Mouse (Mus musculus) brown adipose tissue, adult 24 weeks (tissue): Measurements from ENCODE around the gene Ak4. TPM values are rescaled to one million over a fixed set of nuclear protein-coding genes. Genes with fewer than 3 reads are reported as not detected.

Experiments
- H3K27ac ChIP-seq: fragments of 200-500 bp; replicated peaks from 2 replicates; pipeline ENCODE4 v1.5.1; 2012; ENCODE audit warnings: low read depth, mild to moderate bottlenecking, low read length
- H3K4me1 ChIP-seq: fragments of 200-500 bp; 2 replicates; pipeline ENCODE4 v1.6.1; 2012; ENCODE audit warnings: low read length, mixed read lengths; ENCODE audit not compliant: control insufficient read depth, insufficient read depth, insufficient read length
- H3K4me3 ChIP-seq: fragments of 200-500 bp; 2 replicates; pipeline ENCODE4 v1.5.1; 2012; ENCODE audit warnings: low read depth, mild to moderate bottlenecking, low read length, moderate library complexity; ENCODE audit not compliant: insufficient read depth
- polyA plus RNA-seq: library from polyadenylated mRNA; stranded (reverse); fragments of >200 nt; gene quantifications from 2 replicates; pipeline ENCODE4 v1.2.4, GENCODE M21; 2012; ENCODE audit not compliant: missing spikeins, insufficient read depth, insufficient read length

The Ak4 gene
- polyA plus RNA-seq, 1 experiment: 2.4 TPM

DNA sequence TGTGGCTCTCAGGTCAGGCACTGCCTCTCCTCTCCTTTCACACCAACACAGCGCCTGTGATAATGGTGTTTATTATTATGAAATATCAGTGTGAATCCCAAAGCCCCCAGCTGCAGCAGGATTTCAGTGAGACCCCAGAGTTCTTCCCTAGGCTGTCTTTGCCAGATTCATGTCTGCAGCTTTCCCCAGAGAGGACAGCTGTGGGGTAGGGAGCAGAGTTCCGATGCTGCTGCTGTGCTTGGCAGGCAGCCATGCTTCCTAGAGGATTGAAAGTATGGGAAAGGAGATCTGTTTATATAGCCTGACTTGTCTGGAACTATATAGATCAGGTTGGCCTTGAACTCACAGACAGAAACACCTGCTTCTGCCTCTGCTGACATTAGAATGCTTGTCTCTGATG lies 43.0 kb downstream of the Ak4 start:
- Histone ChIP-seq H3K4me1 (no peaks in the 10 kb centered on the region), H3K4me3 (no peak overlapping the region), H3K27ac (no peak overlapping the region)

- H3K4me3 ChIP-seq: no peak overlapping the region
- no peaks in the 10 kb centered on the region for H3K4me1 ChIP-seq
- no peak overlapping the region for H3K27ac ChIP-seq
These were observed 47.2 kb downstream of the Ak4 start for GRCm38 (mm10) chr4:101466264-101466663.

GRCm38 (mm10) chr4:101469242-101469641 lies 50.2 kb downstream of the Ak4 start:
- H3K4me1 ChIP-seq: no peaks in the 10 kb centered on the region
- no peak overlapping the region for H3K4me3 ChIP-seq
- no peak overlapping the region for H3K27ac ChIP-seq

GRCm38 (mm10) chr4:101470543-101470942 lies 51.5 kb downstream of the Ak4 start:
- Histone ChIP-seq H3K4me3 (no peak overlapping the region), H3K4me1 (no peaks in the 10 kb centered on the region), H3K27ac (no peak overlapping the region)

DNA sequence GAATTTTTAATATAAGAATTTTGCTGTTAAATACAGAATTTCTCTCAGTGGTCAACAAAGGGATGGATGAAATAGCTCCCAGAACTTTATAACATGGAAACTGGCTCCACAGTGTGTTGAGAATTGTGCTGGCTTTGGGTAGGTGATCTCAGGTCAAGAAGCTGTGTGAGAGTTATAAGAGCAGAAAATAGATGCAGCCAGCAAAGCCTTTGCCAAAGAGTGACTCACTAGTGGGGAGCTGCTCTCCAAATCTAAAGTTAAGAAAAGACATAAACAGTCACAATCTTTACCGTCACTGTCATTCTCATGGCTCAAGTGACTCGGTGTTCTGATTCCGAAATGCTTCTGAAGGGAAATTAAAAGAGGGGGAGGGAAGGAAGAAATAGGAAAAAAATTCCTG lies 53.7 kb downstream of the Ak4 start:
- no peak overlapping the region for H3K4me3 ChIP-seq
- no peak overlapping the region for H3K27ac ChIP-seq
- no peaks in the 10 kb centered on the region for H3K4me1 ChIP-seq

DNA sequence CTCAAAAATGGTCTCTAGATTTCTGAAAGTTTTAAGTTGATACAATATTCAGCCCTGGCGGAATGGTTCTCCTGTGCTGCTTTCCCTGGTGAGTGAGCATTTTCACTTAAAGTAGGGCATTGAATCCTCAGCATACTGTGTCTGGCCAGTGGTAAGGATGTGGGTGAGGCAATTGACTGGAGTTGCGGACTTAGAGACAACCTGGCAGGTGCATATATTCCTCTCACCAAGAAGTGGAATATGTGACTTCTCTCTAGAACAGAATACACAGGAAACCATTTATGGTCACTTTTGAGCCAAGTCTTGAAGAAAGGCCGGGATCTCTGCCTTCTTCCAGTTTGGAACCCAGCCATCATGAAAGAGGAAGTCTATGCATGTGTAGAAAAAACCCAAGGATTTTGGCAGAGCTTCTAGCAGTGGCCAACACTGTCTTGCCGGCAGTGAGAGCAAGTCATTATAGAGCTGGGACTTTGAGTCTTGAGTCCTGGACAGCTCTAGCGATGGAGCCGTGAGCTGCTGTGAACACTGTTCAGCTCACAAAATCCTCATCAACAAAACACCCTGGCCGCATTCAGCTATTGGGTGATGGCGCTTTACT lies 71.3 kb downstream of the Ak4 start:
- H3K4me1 ChIP-seq: no peaks in the 10 kb centered on the region
- H3K4me3 ChIP-seq: no peak overlapping the region
- H3K27ac ChIP-seq: no peak overlapping the region

GRCm38 (mm10) chr4:101491704-101492103 lies 72.6 kb downstream of the Ak4 start:
- H3K4me3 ChIP-seq: no peak overlapping the region
- no peaks in the 10 kb centered on the region; the same call in 1 of the 2 replicates for H3K4me1 ChIP-seq
- H3K27ac ChIP-seq: no peak overlapping the region

DNA sequence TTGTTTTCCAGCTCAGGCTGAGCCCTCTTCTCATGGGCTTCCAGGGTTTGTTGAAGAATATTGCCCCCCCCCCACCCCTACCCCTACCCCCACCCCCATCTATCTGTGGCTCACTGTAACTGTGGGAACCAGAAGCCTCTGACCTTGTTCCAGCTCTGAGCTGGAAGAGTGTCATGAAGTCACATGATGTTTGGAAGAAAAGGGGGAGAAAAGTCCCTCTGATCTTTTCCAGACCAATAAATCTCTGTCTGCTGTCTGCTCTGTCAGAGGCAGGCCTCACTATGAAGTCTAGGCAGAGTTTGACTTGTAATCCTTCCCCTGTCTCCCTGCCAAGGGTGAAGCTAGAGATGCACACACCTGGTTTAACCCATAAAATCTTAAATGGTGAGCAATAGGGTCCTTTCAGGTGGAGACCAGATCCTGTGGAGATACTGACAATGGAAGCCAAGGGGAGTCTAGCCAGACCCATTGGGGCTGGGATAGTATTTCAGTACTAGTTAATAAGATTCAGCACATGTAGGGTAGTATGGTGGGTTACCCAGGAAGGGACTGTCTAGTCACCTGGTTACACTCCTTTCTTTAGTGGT lies 74.6 kb downstream of the Ak4 start:
- H3K4me3 ChIP-seq: no peak overlapping the region
- no peak overlapping the region for H3K27ac ChIP-seq
- peaks cover 2% of the 10 kb centered on the region; the same call in 1 of the 2 replicates for H3K4me1 ChIP-seq

GRCm38 (mm10) chr4:101496188-101496533 lies 77.1 kb downstream of the Ak4 start:
- peak overlapping the region; percentile 51 for H3K4me3 ChIP-seq
- peaks cover 2% of the 10 kb centered on the region; the same call in 1 of the 2 replicates for H3K4me1 ChIP-seq
- H3K27ac ChIP-seq: no peak overlapping the region

DNA sequence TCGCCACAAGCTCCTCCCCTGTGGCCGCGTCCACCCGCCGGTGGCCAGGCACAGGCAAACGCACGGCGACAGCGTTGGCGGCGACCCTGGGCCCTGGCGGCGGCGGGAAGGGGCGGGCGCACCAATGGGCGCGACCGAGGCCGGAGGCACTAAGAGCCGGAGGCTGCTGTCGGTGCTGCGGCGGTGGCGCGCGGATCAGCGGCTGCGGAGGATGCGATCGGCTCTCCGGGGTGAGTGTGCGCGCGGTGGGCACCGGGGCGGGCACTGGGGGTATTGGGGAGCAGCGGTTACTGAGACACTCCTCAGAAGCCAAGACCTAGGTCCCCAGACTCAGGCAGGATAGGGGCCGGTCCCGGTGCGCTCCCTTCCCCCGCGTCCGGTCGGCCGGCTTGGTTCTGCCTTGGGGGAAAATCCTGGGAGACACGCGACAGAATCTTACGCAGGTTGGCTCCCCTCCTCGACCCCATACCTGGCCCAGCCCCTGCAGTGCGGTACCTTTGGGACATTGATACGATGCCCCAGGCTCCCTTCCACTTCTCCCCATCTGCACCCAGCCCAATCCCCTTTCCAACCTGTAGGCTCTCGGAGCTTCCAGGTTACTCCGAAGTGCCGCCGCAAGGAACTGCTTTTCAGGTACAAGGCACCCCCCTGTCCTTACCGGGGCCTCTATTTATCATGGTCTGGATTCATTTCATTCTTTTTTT lies 77.6 kb downstream of the Ak4 start, which contains the start of gene Dnajc6:
TSS of gene Dnajc6 (plus strand) at position 115 of the 704 bp plus-strand sequence.
- no peak within 1 kb of the TSS for H3K27ac ChIP-seq
- peak within 1 kb of the TSS; percentile 51 for H3K4me3 ChIP-seq
- peaks cover 2% of the 10 kb centered on the region; the same call in 1 of the 2 replicates for H3K4me1 ChIP-seq

- Histone ChIP-seq H3K27ac (no peak overlapping the region), H3K4me3 (no peak overlapping the region), H3K4me1 (peaks cover 2% of the 10 kb centered on the region; the same call in 1 of the 2 replicates)
These were observed 78.3 kb downstream of the Ak4 start for GRCm38 (mm10) chr4:101497336-101497735.

- Histone ChIP-seq H3K4me1 (no peaks in the 10 kb centered on the region), H3K27ac (no peak overlapping the region), H3K4me3 (no peak overlapping the region)
These were observed 85.5 kb downstream of the Ak4 start for GRCm38 (mm10) chr4:101504470-101505007.

DNA sequence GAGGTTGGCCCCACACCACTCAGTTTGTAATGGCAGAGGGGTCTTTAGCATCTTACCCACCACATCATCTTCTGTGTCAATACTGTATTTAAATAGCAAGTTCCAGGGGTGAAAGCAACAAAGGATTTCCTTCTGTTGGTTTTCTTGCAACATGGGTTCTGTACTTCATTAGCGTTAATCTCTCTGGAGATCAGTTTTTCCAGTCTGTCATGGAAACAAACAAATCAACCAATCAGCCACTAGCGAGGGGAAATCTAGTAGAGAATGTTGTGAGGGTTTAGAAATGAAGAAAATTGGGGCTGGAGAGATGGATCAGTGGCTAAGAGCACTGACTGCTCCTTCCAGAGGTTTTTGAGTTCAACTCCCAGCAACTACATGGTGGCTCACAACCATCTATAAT lies 86.9 kb downstream of the Ak4 start:
- Histone ChIP-seq H3K27ac (no peak overlapping the region), H3K4me3 (no peak overlapping the region), H3K4me1 (no peaks in the 10 kb centered on the region)

GRCm38 (mm10) chr4:101506372-101506771 lies 87.3 kb downstream of the Ak4 start:
- no peak overlapping the region for H3K4me3 ChIP-seq
- no peaks in the 10 kb centered on the region for H3K4me1 ChIP-seq

DNA sequence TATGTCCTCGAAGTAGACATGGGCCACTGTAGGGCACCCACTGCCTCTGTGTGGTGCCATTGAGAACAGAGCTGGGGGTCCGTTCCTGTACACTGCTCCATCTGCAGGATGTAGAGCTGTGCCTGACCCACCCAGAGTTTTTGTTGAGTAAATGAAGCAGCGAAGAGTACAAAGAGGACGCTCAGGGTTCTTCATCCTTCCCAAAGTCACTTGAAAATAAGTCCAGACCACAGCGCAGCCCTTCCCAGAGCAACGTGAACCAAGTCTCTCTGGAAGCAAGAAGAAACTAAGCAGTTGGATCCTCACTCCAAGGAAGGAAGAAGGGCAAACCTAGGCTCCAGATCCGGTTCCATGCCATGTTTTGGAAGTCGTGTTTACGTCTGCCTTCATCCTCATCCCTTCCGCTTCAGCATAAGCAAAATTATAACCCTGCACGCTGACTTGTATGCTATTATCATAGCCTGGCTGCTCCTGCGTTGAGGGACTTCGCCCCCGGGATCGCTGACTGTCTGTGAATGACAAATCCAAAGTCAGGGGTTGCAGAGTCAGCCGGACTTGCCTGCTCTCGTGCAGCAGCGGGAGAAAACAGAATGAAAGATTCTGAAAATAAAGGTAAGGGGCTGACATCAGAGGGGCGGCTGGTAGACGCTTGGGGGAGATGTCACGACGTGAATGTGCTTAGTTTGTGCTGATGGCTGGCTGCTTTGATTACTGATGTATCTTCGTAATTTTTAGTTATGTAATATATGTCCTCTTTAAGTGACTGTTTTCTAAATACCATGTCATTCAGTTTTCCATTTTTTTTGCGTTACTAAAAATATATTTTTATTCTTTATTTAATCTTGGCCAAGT lies 88.7 kb downstream of the Ak4 start:
- no peak overlapping the region for H3K27ac ChIP-seq
- no peaks in the 10 kb centered on the region for H3K4me1 ChIP-seq
- peak overlapping the region; percentile 26 for H3K4me3 ChIP-seq

More at GRCm38 (mm10) chr4:101506372-101506771, 87.3 kb downstream of the Ak4 start:
- no peak overlapping the region for H3K27ac ChIP-seq
